Mouse (Mus musculus): Measurements from ENCODE around the gene Nsdhl.

The Nsdhl gene

DNA sequence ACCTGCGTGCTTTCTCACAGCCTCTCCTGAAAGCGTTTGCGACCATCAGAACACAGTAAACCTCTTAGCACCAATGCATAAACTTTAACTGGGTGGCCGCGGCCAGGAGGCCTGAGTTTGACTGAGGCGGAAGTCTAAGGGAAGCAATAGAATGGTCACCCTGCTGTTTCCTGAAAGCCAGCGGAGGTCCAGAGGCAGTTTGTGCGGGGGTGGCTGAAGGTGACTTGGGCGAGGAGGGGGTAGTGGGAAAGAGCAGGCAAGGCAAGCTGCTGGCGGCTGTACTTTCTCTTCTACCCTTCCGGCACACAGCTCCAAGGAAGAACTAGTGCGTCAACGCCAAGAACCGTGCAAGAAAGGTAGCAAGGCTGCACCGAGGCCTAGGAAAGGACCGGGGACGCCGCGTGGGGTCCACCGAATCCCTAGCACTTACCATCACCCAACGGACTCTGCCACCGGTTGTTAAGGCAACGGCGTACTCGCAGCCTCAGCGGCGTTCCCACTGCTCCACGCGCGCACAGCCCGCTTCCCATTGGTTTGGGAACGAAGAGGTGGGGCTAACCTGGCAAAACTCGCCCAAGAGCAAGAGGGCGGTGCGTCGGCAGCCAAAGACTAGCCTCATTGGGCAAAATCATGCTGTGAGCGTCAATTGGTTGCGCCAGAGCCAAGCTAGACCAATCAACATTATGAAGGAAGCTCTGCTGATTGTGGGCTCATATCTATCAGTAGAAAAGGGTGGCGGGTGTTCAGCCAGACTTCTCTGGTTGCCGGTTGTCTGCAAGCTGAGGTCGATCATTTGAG is at the start of gene Nsdhl, which contains the start of gene Cetn2:
TSS of gene Nsdhl (plus strand) at position 674 of the 798 bp plus-strand sequence.
TSS of gene Cetn2 (minus strand) at position 528 of the 798 bp plus-strand sequence.
- DNase-seq = peak; percentile 90 to 93

DNA sequence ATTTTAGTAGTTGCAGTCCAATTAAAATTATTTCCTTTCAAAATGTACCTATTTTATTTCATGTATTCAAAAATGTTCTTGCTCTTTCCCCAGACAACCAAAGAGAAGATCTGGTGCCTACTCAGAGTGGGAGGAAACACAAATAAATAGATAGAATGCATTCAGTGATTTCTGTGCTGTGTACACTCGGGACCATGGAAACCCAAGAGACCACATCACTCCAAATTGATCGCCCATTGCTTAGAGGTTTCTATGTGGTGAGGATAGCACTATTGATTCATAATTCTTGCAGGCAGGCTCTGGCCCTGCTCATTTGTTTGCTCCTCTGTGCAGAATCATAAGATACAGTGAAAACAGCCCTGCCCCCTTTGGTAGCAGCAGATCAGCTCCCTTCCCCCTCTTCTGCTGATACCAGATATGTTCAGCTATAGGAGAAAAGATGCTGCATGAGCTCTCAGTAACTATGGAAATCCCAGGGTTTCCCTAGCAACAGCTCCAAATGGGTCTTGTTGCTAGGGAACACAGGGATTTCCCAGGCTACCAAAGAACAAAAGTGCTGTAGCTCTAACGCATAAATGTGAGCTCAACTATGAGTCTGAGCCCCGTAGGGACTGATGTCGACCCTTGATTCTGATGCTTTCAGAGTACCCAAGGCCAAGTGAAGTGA is 22.8 kb upstream of the Nsdhl start:
- DNase-seq = no peak

GRCm38 (mm10) chrX:72896055-72896437 is 22.3 kb upstream of the Nsdhl start:
- DNase-seq = no peak

DNA sequence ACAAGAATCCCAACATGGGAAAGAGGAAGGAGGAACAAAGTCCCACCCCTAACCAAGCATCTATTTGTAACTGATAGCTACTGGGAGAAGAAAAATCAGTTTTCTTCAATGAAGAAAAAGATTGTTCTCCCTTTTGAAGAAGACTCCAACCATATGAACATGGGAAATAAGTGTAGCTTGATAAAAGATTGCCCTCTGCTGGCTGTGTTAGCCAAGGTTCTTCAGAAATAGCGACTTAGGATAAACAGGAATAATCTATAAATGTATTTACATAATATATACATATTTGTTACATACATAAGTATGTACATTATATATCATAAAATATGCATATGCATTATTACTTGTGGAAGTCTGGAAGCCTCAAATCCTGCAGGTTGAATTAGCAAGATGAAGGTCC is 15.8 kb upstream of the Nsdhl start:
- no peak for DNase-seq

DNA sequence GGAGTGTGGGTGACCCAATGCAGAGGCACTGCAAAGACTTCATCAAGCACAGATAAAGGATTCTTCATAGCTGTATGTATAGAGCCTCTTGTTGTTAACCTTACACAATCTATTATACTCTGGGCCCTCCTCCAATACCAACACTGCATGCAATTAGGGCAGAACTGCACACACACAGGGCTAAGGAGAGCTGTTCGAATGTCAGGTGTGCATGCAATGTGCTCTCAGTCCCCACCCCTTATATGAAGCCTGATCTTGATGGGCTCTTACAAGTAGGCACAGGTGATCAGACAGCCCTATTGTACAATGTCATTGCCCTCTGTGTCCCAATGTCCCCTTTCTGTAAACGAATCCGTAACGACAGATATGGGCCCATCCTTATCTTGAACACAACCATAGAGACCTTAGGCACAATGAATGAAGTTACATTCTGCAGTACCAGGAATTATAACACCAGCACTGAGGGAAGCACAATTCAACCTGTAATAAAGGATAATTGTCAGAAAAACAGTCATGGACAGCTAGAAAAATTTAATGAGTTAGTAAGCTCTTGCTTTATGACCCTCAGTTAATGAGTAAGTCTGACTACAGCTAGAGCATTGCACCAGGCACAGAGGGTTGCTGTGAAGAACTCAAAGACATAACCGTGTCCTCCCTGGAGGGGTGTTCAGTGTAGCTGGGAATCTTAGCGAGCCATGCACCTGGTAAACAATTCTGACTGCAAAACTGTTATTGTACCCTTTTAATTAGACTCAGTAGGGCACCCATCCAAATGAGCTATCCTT is 10.5 kb upstream of the Nsdhl start:
- peak in 1 of 2 experiments; percentile 5 for DNase-seq

GRCm38 (mm10) chrX:72908404-72908741 is 10.0 kb upstream of the Nsdhl start:
- DNase-seq = peak; percentile 41 to 49

DNA sequence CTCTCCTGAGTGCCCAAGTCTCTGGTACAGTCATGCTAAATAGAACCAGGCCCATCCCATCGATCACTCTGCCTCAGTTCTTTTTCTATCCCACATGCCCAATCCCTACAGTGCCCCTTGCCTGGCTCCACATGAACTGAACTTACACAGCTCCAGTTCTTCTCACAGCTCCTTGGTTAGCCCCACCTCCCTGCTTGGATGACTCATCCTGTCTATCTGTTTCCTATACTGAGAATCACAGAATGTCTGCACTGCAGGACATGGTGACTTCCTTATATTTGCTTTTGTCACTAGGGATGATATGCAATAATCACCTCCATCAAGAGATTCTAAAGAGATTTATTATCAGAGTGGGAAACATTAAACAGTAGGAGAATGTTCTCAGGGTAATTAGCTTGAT is 6.7 kb upstream of the Nsdhl start:
- no peak for DNase-seq

- DNase-seq = no peak
Observed at GRCm38 (mm10) chrX:72918682-72919059, 314 bp downstream of the Nsdhl start.

GRCm38 (mm10) chrX:72921391-72921790 is 3.0 kb downstream of the Nsdhl start:
- DNase-seq = peak; percentile 6 to 36

DNA sequence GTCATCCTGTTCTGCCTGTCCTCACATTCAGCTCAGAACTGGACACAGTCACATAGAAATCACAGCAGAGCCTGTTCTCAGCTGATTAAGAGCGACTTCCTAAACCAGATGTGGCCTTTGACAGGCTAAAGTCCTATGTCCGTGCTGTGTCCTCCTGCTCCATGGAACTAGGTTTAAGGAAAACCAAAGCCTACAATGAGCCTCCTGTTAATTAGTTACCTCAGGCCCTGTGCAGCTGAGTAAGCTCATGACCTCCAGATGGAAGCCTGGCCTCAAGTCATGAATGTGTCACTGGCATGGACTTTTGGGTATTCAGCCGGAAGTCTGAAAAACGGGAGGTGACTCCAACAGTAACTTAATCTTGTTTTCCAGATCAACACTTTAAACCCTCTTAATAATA is 35.1 kb downstream of the Nsdhl start:
- peak; percentile 49 to 73 for DNase-seq

- DNase-seq = no peak
Observed at GRCm38 (mm10) chrX:72956486-72956885, 38.1 kb downstream of the Nsdhl start.

- peak; percentile 35 to 67 for DNase-seq
Observed at GRCm38 (mm10) chrX:72960431-72960830, 42.1 kb downstream of the Nsdhl start.

DNA sequence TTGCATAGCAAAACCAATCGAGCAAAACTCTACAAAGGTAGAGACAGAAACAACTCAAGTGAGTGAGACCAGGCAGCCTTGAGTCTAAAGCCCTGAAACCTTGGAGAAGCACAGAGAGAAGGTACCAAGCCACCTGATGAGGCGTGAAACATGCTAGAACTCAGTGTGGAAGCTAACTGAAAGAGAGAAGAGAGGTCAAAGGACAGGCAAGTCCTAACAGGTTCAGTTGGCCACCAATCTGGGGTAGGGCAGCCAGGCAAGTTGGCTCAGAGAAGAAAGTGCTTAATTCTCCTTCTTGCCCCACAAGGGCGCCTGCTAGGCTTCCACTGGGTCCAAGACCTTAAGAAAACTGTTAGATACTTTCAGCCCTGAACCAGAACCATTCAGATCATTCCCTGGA is 43.2 kb downstream of the Nsdhl start:
- DNase-seq = peak; percentile 7 to 20

- DNase-seq = no peak
Observed at GRCm38 (mm10) chrX:72962743-72963142, 44.4 kb downstream of the Nsdhl start.

GRCm38 (mm10) chrX:72982831-72983230 is 64.5 kb downstream of the Nsdhl start:
- DNase-seq = no peak

- DNase-seq = no peak
Observed at GRCm38 (mm10) chrX:72985607-72986006, 67.2 kb downstream of the Nsdhl start.

DNA sequence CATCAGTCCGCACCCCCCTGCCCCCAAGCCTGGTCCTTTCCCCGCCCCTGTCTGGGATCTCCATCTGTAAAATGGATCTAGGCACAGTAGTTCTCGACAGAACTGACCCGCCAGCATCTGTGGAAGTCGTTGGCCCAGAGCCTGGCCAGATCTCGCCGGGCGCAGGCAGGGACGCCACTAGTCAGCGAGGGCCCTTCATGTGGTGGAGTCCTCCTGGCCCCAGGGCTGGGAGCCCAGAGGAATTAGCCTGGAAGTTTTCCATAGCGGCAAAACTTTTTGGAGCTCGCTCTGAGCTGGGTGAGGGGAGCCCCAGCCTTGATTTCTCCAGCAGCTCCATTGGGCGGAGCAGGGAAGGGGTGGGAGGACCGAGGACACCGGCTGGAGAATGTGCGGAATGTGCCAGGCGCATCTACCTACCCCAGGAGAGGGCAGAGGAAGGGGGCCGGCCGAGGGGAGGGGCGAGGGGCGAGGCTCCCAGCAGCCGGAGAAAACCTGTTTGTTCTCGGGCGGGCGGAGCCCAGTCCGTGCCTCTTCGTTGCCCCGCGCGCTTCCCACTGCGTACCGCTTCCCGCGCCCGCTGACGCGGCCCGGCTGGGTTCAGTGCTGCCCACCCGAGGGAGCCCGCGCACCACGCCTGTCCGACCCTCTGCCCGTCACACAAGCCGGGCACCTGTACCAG is 68.6 kb downstream of the Nsdhl start, which contains the start of gene Zfp185:
TSS of gene Zfp185 (plus strand) at position 499 of the 679 bp plus-strand sequence.
- peak; percentile 82 for DNase-seq

DNA sequence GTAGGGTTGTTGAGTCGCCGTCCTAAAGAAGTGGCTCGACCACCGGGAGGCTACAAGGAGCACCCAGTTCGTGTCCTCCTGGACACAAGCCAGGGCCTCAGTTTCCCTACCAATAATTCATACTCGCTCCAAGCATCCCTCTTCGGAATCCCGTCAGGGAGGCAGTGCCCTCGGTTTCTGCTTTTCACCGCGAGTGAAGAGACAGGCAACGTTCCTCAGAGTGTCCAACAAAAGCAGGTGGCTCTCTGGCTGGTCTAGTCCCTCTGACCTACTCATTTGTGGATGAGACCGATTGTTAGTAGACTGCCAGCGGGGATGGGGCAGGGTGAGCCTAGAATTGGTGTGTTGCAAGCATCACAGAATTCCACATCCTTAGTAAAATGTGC is 69.2 kb downstream of the Nsdhl start:
- DNase-seq = no peak

- DNase-seq = peak; percentile 22 to 51
Observed at GRCm38 (mm10) chrX:72988431-72988830, 70.1 kb downstream of the Nsdhl start.

DNA sequence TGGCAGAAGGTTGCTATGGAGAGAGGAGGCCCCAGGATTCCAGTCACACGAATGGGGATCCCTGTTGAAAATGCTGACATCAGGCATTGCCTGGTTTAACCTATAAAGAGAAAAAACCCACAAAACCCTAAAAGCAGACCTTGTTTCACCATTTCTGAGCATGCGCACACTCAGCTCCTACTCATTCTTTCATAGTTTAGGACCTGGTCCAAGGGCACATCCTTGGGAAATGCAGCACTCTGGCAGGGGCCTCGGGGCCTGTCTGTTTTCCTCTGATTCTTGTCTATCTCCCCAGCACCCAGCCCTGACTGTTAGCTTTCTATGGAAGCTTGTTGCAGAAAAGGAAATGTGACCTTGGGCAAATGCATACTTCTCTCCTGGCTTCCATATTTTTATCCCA is 72.2 kb downstream of the Nsdhl start:
- DNase-seq = no peak

GRCm38 (mm10) chrX:72992291-72992919 is 74.0 kb downstream of the Nsdhl start:
- DNase-seq = peak in 1 of 2 experiments; percentile 11

DNA sequence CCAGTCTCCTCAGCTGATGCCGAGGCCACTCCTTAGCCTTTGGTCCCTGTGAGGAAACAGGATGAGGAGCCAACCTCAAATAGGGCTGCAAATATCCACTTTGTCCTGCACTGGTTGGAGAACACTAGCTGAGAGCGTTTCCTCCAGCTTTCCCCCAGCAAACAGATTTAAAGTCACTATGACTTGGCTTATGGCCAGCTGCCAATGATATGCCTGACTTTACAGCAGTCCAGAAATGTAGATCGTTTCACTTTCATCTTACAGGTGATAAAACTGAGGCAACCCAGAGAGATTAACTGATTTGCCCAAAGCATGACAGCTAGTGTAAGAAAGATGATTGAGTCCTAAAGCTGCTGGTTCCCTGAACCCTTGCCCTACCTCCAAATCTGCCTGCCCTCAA is 77.2 kb downstream of the Nsdhl start:
- no peak for DNase-seq
